Mouse (Mus musculus) kidney, postnatal 4 days (tissue): Measurements from ENCODE around the gene Sult6b2.

Source experiments
- DNase-seq, 2 experiments: peaks; one replicate each; pipeline ENCODE4 v3.0.0; 2021; ENCODE audit warnings: mixed read lengths in 2 of 2

Sult6b2 gene

DNA sequence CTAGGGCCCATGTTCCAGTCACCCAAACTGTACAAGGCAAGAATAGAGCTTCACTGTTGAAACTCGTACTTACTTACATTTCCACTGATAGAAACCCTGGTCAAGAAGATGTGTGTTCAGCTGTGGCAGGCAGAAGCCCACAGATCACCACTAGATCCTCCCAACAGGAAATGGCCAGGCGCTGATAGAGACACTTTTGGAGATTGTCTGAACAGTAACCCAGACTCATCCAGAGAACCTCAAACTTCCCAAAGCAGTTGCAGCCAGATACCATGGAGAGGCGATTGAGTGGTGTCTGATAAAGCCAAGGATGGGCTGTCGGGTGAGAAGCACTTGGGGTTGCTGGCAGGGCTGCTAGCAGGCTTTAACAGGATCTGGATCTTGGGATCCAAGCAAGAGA, 27.4 kb downstream of the Sult6b2 start:
- no peak for DNase-seq

DNA sequence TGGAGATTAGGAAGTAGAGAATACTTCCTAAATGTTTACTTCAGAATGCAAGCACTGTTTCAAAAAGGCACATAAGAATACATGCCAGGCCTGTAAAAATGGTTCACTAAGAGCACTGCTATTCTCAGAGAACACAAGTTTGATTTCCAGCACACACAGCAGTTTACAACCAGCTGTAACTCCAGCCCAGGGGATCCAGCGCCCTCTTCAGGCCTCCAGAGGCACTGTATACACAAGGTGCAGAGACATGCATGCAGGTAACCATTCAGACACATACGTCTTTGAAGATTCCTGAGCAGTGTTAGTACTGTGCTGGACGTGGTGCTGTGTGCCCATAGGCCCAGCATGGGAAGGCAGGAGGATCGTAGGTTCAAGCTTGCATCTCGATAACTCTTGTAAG, 30.7 kb downstream of the Sult6b2 start:
- no peak for DNase-seq

DNA sequence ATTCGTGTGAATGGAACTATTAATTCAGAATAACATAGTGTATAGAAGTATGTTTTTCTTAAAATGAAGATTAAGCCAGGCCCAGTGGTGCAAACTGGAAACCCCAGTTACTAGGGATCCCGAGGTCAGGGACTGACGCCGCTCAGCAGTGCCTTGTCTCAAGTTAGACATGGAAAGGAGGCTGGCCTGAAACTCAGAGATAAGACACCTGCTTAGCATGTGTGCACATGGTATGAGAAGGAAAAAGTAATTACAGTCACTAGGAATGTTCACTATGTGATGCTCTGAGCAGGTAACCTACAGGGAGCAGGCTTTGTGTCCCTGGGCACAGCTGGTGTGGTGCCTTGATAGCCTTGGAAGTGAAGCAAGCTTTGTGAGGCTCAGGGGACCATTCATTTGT, 32.7 kb downstream of the Sult6b2 start:
- DNase-seq = peak; percentile 23 to 36

- DNase-seq = no peak
Measured at GRCm38 (mm10) chr6:142769896-142770295, 34.4 kb downstream of the Sult6b2 start.

DNA sequence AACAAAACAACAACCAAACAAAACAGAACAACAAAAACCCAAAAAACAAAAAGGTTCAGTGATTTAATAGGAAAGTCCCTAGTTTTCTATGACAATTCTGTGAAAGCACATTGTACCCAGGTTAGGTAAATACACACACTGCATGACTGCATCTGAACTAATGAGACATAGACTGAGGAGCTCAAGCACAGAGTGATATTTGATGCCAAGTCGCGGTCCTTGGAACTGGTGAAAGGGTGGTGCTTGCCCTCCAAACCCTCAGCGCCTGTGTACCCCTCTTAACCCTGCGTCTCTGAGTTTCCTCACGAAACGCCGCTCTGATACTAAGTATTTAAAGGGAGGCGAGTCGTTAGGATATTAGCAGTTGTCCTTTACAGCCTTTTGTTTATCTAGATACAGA, 37.0 kb downstream of the Sult6b2 start:
- DNase-seq = no peak

DNA sequence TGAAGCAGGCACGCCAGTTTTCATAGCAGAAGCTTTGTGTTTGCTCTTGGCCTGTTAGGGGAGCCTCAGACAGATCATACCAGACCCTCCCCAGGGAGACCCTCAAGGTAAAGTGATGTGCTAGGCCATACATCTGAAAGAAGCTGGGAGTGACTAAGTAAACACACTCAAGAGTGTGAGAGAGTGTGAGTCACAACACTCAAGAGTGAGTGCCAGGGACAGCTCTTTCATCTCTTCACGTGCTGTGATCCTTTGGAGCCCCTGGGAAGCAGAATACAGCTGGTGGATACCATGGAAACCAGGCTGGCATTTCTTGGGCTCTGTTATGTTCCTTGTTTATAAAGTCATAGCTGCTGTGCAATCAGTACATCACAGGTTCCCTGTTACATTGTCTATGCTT, 39.4 kb downstream of the Sult6b2 start:
- no peak for DNase-seq

DNA sequence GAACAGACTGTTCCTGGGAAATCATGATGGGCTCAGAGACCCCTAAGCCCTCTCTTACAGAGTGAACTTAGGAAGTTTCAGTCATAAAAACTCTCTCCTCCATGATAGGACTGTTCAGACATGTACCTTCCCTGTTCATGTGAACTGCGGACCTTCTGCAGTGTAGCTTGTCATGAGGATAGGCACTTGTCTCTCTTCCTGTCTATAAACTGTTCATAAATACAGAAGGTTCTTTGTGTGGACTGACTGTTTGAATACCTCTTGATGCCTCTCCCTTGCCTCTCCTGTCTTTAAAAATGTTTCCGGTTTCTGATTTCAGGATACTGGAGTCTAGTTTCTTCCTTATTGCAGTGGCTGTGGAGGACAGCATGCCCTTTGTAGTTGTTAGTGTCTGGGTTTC, 44.7 kb downstream of the Sult6b2 start:
- no peak for DNase-seq

DNA sequence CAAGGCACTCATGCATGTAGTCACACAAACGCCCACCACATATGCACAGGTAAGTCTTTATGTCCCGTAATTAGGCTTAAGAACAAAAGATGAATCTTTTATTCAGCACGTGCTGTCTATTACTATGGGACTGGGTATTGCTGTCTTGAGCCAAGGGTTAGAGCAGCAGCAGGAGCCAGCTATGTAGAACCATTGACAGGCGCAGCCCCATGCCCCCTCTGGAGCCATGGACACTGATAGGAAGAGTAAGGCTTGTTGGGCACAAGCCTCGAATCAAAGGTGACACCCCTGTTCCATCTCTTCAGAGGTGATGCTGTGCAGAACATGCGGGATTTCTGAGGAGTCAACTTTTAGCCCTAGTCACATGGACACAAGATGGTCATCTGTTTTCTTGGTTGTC, 45.7 kb downstream of the Sult6b2 start:
- no peak for DNase-seq

DNA sequence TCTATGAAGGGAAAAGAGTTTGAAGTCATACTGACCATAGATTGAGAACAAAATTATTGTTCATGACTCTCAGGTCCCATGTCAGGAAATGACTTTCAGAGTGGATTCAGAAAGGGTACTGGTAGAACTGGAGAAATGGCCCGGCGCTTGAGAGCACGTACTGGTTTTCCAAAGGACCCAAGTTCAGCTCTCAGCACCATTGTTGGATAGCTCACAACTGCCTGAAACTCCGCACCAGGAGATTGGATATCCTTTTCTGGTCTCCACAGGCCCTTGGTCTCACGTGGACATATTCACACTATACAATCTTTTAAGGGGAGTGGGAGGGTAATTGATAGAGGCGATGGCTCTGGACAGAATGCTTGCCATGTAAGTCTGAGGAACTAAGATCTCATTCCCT, 46.3 kb downstream of the Sult6b2 start:
- no peak for DNase-seq

GRCm38 (mm10) chr6:142757334-142757965, 46.9 kb downstream of the Sult6b2 start:
- no peak for DNase-seq

GRCm38 (mm10) chr6:142756507-142757333, 47.6 kb downstream of the Sult6b2 start, which contains the start of gene Cmas:
Gene Cmas (plus strand): TSS chr6:142756686.
- peak; percentile 92 to 94 for DNase-seq

DNA sequence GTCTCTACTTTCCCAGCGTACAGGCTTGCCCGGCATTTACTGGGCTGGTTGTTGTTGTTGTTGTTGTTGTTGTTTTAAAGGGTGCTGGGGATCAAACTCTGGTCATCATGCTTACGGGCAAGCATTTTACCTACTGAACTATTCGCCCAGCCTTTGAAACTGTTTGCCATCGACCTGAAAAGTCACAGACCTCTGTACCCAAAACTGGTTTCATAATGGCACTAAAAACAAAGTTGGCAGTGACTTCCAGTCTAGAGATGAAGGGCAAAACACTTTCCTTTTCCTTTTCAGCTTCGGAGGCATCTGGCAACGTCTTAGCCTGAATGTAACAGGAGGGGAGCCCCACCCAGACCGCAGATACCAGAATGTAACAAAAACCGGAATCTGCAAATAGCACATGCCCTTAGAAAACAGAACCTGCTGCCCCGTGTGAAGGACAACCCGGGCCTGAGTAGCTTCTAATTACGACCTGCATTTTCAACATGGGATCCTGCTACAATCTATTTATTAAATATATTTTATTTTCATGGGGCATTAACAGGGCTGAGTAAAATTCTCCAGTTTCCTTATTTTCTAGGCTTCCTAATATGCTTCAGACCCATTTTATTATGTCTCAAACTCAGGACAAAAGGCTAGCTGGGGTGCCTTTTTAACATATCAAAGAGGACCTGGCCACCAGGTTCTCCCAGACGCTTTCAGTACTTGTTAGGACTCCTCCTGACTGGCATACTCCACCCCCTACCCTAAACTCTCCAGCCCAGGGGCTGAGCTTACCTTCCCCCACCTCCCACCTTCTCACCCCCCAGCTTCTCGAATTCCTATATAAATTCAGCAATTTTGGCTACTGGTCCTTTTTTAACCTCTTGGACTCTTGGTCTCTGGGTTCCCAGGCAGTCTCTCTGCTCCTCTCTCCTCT, 51.7 kb downstream of the Sult6b2 start:
- DNase-seq = no peak

- DNase-seq = no peak
Measured at GRCm38 (mm10) chr6:142751365-142751764, 52.9 kb downstream of the Sult6b2 start.

DNA sequence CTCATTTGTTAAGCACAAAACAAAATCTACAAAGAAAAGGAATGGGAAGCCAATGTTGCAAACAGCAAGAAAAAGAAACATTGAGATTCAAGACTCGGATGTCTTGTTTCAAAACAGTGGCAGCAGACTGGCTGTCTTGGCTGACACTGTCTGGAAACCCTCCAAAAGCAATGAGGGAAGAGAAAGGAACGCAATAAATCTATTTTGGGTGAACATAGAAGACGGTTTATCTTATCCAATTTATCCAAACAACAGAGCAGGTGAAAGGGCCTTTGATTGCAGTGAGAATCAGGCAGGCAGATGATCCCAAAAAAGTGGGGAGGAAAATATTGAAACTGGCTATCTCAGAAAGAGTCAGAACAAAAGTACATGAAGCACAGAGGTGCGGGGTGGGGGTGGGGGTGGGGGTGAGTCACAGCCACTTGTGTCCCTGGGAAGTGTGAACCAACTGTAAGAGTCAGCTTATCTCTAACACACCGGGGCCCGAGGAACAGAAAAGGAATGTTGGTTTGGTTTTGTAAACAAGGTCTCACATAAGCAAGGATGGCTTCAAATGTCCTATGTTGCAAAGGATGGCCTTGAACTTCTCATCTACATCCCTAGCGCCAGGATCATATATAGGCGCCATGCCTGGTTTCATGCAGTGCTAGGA, 56.1 kb downstream of the Sult6b2 start:
- DNase-seq = no peak

- DNase-seq = no peak
Measured at GRCm38 (mm10) chr6:142747165-142747564, 57.1 kb downstream of the Sult6b2 start.

DNA sequence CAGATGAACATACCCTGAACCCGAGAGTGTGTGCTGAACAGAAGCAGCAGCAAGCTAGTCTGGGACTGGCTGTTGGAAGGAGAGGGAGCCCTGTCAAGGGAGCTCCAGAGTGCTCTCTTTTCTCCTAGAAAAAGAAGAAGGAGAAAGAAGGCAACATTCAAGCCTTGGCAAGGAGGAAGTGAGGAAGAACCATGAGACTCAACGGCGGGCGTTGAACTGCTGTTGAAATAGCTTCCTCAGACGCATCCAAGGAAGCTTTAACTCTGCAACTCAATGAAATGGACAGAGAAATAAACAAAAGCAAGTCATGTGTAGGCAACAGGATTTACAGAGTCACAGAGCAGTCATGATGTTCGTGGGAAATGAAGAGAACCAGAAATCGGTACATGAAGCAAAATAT, 57.5 kb downstream of the Sult6b2 start:
- no peak for DNase-seq

DNA sequence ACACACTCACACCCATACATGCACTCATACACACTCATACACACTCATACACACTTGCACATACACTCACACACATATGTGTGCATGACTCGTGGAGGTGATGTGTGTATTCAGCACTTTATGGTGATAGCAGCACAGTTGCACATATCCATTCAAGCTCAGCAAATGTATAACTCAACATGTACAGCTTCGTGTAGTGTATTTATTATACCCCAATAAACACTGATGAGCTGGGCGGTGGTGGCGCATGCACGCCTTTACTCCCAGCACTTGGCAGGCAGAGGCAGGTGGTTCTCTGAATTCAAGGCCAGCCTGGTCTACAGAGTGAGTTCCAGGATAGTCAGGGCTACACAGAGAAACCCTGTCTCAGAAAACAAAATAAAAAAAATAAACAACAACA, 58.8 kb downstream of the Sult6b2 start:
- no peak for DNase-seq

GRCm38 (mm10) chr6:142743193-142743592, 61.1 kb downstream of the Sult6b2 start:
- no peak for DNase-seq

GRCm38 (mm10) chr6:142741763-142742162, 62.5 kb downstream of the Sult6b2 start:
- no peak for DNase-seq

DNA sequence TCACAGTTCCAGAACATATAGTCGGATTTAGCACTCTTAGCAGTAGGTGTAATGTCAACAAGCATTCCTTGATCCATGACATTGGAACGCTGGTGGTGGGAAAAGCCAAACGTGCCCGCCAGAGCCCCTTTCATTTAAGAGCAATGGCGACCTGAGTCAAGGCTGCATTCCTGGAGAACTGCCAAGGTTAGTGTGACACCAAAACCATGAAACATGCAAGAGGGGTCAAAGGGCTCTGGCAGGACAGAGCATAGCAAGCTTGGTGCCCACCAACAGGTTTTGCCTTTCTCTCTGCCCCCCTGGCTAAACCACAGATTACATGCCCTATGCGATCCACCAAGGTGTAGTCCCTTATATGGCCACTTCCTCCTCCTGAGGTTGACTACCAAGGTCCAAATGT, 65.7 kb downstream of the Sult6b2 start:
- DNase-seq = no peak

GRCm38 (mm10) chr6:142738225-142738624, 66.1 kb downstream of the Sult6b2 start:
- DNase-seq = no peak

DNA sequence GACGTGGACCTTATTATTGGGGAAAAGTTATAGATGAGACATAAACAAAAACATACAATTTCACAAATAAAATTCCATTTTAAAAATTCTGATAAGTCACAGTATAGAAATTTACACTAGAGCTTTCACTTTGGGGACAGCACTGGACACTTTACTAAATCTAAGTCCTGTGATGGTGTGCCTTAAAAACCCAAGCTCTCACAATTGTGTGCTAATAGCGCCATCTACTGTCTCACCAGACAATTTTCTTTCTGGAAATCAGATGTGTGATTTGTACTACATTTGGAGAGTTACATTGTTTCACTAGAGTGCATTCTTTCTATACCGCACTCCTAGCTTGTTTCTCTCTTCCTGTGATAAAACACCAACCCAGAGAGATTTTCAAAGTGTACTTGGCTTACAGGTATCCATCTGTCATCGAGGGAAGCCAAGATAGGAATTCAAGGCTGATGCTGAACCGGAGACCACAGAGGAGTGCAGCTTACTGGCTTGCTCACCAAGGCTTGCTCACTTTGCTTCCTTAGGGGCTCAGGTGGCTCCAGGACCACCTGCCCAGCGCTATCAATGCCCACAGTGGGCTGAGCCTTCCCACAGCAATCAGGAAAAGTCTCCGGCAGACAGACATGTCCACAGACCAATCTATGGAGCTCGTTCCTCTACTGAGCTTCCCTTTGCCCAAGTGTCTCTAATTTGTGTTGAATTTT, 68.8 kb downstream of the Sult6b2 start:
- no peak for DNase-seq
